24 mouse cellular contexts compared by ENCODE assay signal in the genomic region with DNA sequence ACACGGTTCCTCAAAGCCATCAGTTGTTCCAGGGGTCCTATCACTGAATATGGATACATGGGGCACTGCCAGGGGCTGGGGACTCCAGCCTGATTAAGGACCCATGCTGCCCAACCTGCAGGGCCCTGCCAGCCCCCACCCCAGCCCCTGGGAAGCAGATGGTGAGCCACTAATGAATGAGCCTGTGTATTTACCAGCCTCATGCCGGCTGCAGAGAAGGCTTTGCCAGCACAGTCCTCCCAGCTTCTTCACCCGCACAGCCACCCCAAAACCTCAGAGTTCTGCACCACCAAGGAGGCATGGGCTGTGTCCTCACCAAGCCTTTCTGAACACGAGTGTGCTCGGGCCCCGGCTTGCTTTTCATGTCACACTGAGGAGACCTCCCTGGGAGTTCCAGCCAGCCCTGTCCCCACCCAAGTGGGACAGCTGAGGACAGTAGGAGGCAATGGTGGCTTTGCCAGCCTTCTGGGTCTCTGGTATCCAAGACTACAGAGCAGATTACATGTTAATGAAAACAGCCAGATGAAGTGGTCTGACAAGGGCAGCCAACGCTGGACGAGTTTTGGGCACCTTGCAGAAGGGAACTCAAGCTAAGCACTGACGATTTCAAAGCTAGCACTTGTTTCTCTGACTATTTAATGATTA. TPM values are rescaled to one million over a fixed set of nuclear protein-coding genes. Genes with fewer than 3 reads are reported as not detected.
DNase-seq lines count a peak whose midpoint lies in the region; ATAC-seq and TF ChIP-seq lines count a peak whose summit lies in the region.
"Had no signal": no experiment of that assay in that cellular context is flagged by ENCODE, and none has a peak within 500 bp of the region (broad histone marks: within the 10 kb centered on the region; RNA-seq: fewer than 3 reads in every experiment).

No protein-coding gene starts in this region.

- no peaks in the 10 kb centered on the region for H3K27me3 ChIP-seq in cerebellum, adult 2 months (ENCODE audit: control insufficient read depth, insufficient read depth, low read length)
- H3K27me3 ChIP-seq in hindbrain, embryonic 16.5 days (replicated peaks; ENCODE audit: control insufficient read depth, insufficient read depth, low read length): no peaks in the 10 kb centered on the region
- H3K27me3 ChIP-seq in hindbrain, embryonic 10.5 days (ENCODE audit: insufficient read depth, poor library complexity, severe bottlenecking): no peaks in the 10 kb centered on the region
- H3K27me3 ChIP-seq in midbrain, embryonic 12.5 days: no peaks in the 10 kb centered on the region
- no peaks in the 10 kb centered on the region for H3K27me3 ChIP-seq in midbrain, embryonic 11.5 days (ENCODE audit: control insufficient read depth, insufficient read depth, low read length)
- H3K27me3 ChIP-seq: liver, embryonic 15.5 days; lung, embryonic 15.5 days; neural tube, embryonic 12.5 days had no signal

- H3K9me3 ChIP-seq in hindbrain, embryonic 16.5 days (ENCODE audit: control insufficient read depth, low read length): no peaks in the 10 kb centered on the region
- no peaks in the 10 kb centered on the region for H3K9me3 ChIP-seq in hindbrain, embryonic 10.5 days
- no peaks in the 10 kb centered on the region for H3K9me3 ChIP-seq in midbrain, embryonic 12.5 days
- no peaks in the 10 kb centered on the region for H3K9me3 ChIP-seq in midbrain, embryonic 11.5 days (ENCODE audit: control insufficient read depth, low read length)
- H3K9me3 ChIP-seq: heart, embryonic 15.5 days; limb, embryonic 10.5 days; liver, embryonic 15.5 days; lung, embryonic 15.5 days; neural tube, embryonic 12.5 days; stomach, embryonic 15.5 days had no signal

- H3K9ac ChIP-seq in hindbrain, embryonic 16.5 days (ENCODE audit: low read depth, low read length): 0 out of 2 replicates have a peak overlapping the region, but pooled peaks have one; percentile 22
- no peak overlapping the region for H3K9ac ChIP-seq in midbrain, embryonic 12.5 days (replicated peaks)
- no peak overlapping the region for H3K9ac ChIP-seq in midbrain, embryonic 11.5 days (ENCODE audit: low read length)
- H3K9ac ChIP-seq: heart, embryonic 15.5 days; liver, embryonic 15.5 days; lung, embryonic 15.5 days; neural tube, embryonic 12.5 days; stomach, embryonic 15.5 days had no signal

- WGBS in cerebellum, adult 2 months: 58% methylated on average over 9 of the region's 9 CpGs
- 44% methylated on average over 9 of the region's 9 CpGs for WGBS in hindbrain, embryonic 16.5 days
- WGBS in hindbrain, embryonic 10.5 days: 78% methylated on average over 9 of the region's 9 CpGs
- WGBS in midbrain, embryonic 12.5 days: 61% methylated on average over 9 of the region's 9 CpGs
- WGBS in midbrain, embryonic 11.5 days: 70% methylated on average over 9 of the region's 9 CpGs

- H3K4me1 ChIP-seq in cerebellum, adult 2 months (ENCODE audit: control insufficient read depth, insufficient read depth, low read length): peaks cover 33% of the 10 kb centered on the region
- H3K4me1 ChIP-seq in hindbrain, embryonic 16.5 days (ENCODE audit: control insufficient read depth, insufficient read depth, low read depth, low read length): 0 out of 2 replicates have a peak, but pooled peaks cover 2% of the 10 kb centered on the region
- peaks cover 6% of the 10 kb centered on the region; the same call in 1 of the 2 replicates for H3K4me1 ChIP-seq in hindbrain, embryonic 10.5 days (replicated peaks)
- no peaks in the 10 kb centered on the region for H3K4me1 ChIP-seq in midbrain, embryonic 12.5 days
- no peaks in the 10 kb centered on the region for H3K4me1 ChIP-seq in midbrain, embryonic 11.5 days (ENCODE audit: control insufficient read depth, insufficient read depth, low read length)
- H3K4me1 ChIP-seq: liver, embryonic 15.5 days; lung, embryonic 15.5 days; megakaryocyte, embryonic 14.5 days; neural tube, embryonic 12.5 days had no signal

- H3K4me3 ChIP-seq in cerebellum, adult 2 months (replicated peaks; ENCODE audit: insufficient read depth, low read depth, low read length): no peak overlapping the region
- no peak overlapping the region for H3K4me3 ChIP-seq in hindbrain, embryonic 16.5 days (ENCODE audit: low read length)
- H3K4me3 ChIP-seq in hindbrain, embryonic 10.5 days: no peak overlapping the region
- no peak overlapping the region for H3K4me3 ChIP-seq in midbrain, embryonic 12.5 days
- H3K4me3 ChIP-seq in midbrain, embryonic 11.5 days (ENCODE audit: low read depth, low read length): no peak overlapping the region
- H3K4me3 ChIP-seq: heart, embryonic 15.5 days; left cerebral cortex, adult 2 months; limb, embryonic 10.5 days; liver, embryonic 15.5 days; lung, embryonic 15.5 days; megakaryocyte, embryonic 14.5 days; neural tube, embryonic 12.5 days; stomach, embryonic 15.5 days had no signal

- DNase-seq in cerebellum, postnatal 25 days: peak; percentile 45 to 47
- no peak for DNase-seq in cerebellum, adult 2 months
- DNase-seq in hindbrain, embryonic 10.5 days (ENCODE audit: low spot score): no peak
- DNase-seq in midbrain, embryonic 11.5 days (ENCODE audit: low spot score, missing footprints): no peak
- DNase-seq in brain, embryonic 14.5 days (ENCODE audit: low read depth): peak; percentile 76
- DNase-seq in thymus, postnatal 14 days: no peak
- DNase-seq: adrenal gland, postnatal 14 days; heart, postnatal 36 days; kidney, adult 8-10 months; kidney, postnatal 10 days; liver; lung, postnatal 36 days; thymus, postnatal 36 days had no signal

- peak; percentile 56 for ATAC-seq in hindbrain, embryonic 16.5 days
- ATAC-seq in midbrain, embryonic 12.5 days (ENCODE audit: low FRiP score, low read depth): no peak
- no peak for ATAC-seq in midbrain, embryonic 11.5 days (ENCODE audit: low FRiP score)
- ATAC-seq: CD4-positive, CD25-positive, alpha-beta regulatory T cell, adult 4 months had no signal

- no peak overlapping the region for H3K4me2 ChIP-seq in hindbrain, embryonic 16.5 days (ENCODE audit: low read length)
- H3K4me2 ChIP-seq in midbrain, embryonic 12.5 days (replicated peaks): no peak overlapping the region
- no peak overlapping the region for H3K4me2 ChIP-seq in midbrain, embryonic 11.5 days
- H3K4me2 ChIP-seq: heart, embryonic 15.5 days; liver, embryonic 15.5 days; lung, embryonic 15.5 days; neural tube, embryonic 12.5 days; stomach, embryonic 15.5 days had no signal

- H3K36me3 ChIP-seq in hindbrain, embryonic 16.5 days (ENCODE audit: control insufficient read depth, insufficient read depth, low read length): no peaks in the 10 kb centered on the region
- H3K36me3 ChIP-seq in hindbrain, embryonic 10.5 days: no peaks in the 10 kb centered on the region
- H3K36me3 ChIP-seq in midbrain, embryonic 12.5 days: no peaks in the 10 kb centered on the region
- H3K36me3 ChIP-seq in midbrain, embryonic 11.5 days (ENCODE audit: control insufficient read depth, insufficient read depth, low read length): no peaks in the 10 kb centered on the region
- H3K36me3 ChIP-seq: heart, embryonic 15.5 days; limb, embryonic 10.5 days; liver, embryonic 15.5 days; lung, embryonic 15.5 days; neural tube, embryonic 12.5 days; stomach, embryonic 15.5 days had no signal

- no peak for TF ChIP-seq POLR2A in cerebellum, adult 2 months (IDR thresholded peaks at IDR 0.05; ENCODE audit: borderline replicate concordance, insufficient read depth, low read length)
- no peak for TF ChIP-seq POLR2A in brain, embryonic 14.5 days (IDR thresholded peaks at IDR 0.05; ENCODE audit: borderline replicate concordance, extremely low read depth, insufficient read depth, insufficient read length, poor library complexity, severe bottlenecking)

- TF ChIP-seq CTCF in cerebellum, adult 2 months (IDR thresholded peaks at IDR 0.05; ENCODE audit: borderline replicate concordance, insufficient read depth, low read depth, low read length): no peak
- TF ChIP-seq CTCF in brain, embryonic 14.5 days (IDR thresholded peaks at IDR 0.05; ENCODE audit: borderline replicate concordance, extremely low read depth, insufficient read depth, insufficient read length): no peak

- H3K27ac ChIP-seq in cerebellum, adult 2 months (ENCODE audit: insufficient read depth, low read length): no peak overlapping the region
- H3K27ac ChIP-seq in hindbrain, embryonic 16.5 days (ENCODE audit: low read depth, low read length): peak overlapping the region; percentile 34; the same call in 1 of the 2 replicates
- H3K27ac ChIP-seq in hindbrain, embryonic 10.5 days: no peak overlapping the region
- H3K27ac ChIP-seq in midbrain, embryonic 12.5 days (replicated peaks): 0 out of 2 replicates have a peak overlapping the region, but pooled peaks have one; percentile 32
- no peak overlapping the region for H3K27ac ChIP-seq in midbrain, embryonic 11.5 days (ENCODE audit: low read depth, low read length)
- H3K27ac ChIP-seq: heart, embryonic 15.5 days; left cerebral cortex, adult 2 months; limb, embryonic 10.5 days; liver, embryonic 15.5 days; lung, embryonic 15.5 days; neural tube, embryonic 12.5 days; stomach, embryonic 15.5 days had no signal

RNA-seq across cellular contexts. Expression of a gene that starts 22.5 kb away (rescaled TPM):
- 25.7 and 26.0 TPM in 2 replicates for polyA plus RNA-seq in cerebellum, adult 2 months (2012; rRNA removed)
- 3.5 and 4.1 TPM in 2 replicates for polyA plus RNA-seq in hindbrain, embryonic 16.5 days (2015; fragmentation: Nextera tagmentation; extraction: Ambion mirVana)
- polyA plus RNA-seq in hindbrain, embryonic 10.5 days (2016; fragmentation: Nextera tagmentation; extraction: Ambion mirVana): 1.4 and 1.7 TPM in 2 replicates
- 6.3 TPM in 2 replicates for polyA plus RNA-seq in midbrain, embryonic 12.5 days (2016; fragmentation: Nextera tagmentation; extraction: Ambion mirVana)
- polyA plus RNA-seq in midbrain, embryonic 11.5 days (2014; fragmentation: Nextera tagmentation; extraction: Ambion mirVana): 3.1 and 4.6 TPM in 2 replicates
- 76.2 and 76.6 TPM in 2 replicates for polyA plus RNA-seq in brain, embryonic 14.5 days (2012; rRNA removed)
- polyA plus RNA-seq: heart, embryonic 15.5 days had no signal

Comparison
In these comparisons a context has a peak if more than half of its experiments do, and no peak if none do; other contexts are left out.
1. DNase-seq: peak in cerebellum, postnatal 25 days (2 of 2) and brain, embryonic 14.5 days (single experiment); none in cerebellum, adult 2 months (0 of 2), hindbrain, embryonic 10.5 days (single experiment), midbrain, embryonic 11.5 days (single experiment) and thymus, postnatal 14 days (single experiment).
2. H3K27ac ChIP-seq: peak in hindbrain, embryonic 16.5 days (single experiment) and midbrain, embryonic 12.5 days (single experiment); none in cerebellum, adult 2 months (single experiment), hindbrain, embryonic 10.5 days (single experiment) and midbrain, embryonic 11.5 days (single experiment).